Mouse (Mus musculus) midbrain, embryonic 10.5 days (tissue): ENCODE measurements around the gene Dffa. TPM values are rescaled to one million over a fixed set of nuclear protein-coding genes. Genes with fewer than 3 reads are reported as not detected.
"Not testable (repeated sequence)": the region's sequence is repeated elsewhere in the genome, so short reads cannot be mapped to it uniquely, and the experiment has no call there.

Source experiments
- DNase-seq: peaks from one replicate; pipeline ENCODE4 v3.0.0-alpha.2; 2017; ENCODE audit warnings: low spot score
- H3K27ac ChIP-seq: fragments of 300-500 bp; sonication (generic); replicated peaks from 2 replicates; pipeline ENCODE4 v1.5.1; 2016; ENCODE audit warnings: mild to moderate bottlenecking
- H3K27me3 ChIP-seq: fragments of 300-500 bp; sonication (generic); 2 replicates; pipeline ENCODE4 v1.6.1; 2016; ENCODE audit warnings: low read depth, mild to moderate bottlenecking; ENCODE audit not compliant: poor library complexity, severe bottlenecking
- H3K36me3 ChIP-seq: fragments of 300-500 bp; sonication (generic); 2 replicates; pipeline ENCODE4 v1.6.1; 2016; ENCODE audit warnings: mild to moderate bottlenecking, moderate library complexity
- H3K4me1 ChIP-seq: fragments of 300-500 bp; sonication (generic); 2 replicates; pipeline ENCODE4 v1.6.1; 2016
- H3K4me3 ChIP-seq: fragments of 300-500 bp; sonication (generic); 2 replicates; pipeline ENCODE4 v1.5.1; 2016; ENCODE audit warnings: mild to moderate bottlenecking, moderate library complexity
- H3K9me3 ChIP-seq: fragments of 300-500 bp; sonication (generic); replicated peaks from 2 replicates; pipeline ENCODE4 v1.6.1; 2016; ENCODE audit warnings: mild to moderate bottlenecking
- WGBS: fragments of 180-500 bp; shearing (Covaris S2); methylation state at CpG from one replicate; pipeline ENCODE4 v1.1.7; 2016; 5-methylcytosine and 5-hydroxymethylcytosine counted together
- polyA plus RNA-seq: library from polyadenylated mRNA; unstranded; fragments of >200 nt; fragmentation: Nextera tagmentation; extraction: Ambion mirVana; gene quantifications from 2 replicates; pipeline ENCODE4 v1.2.1, GENCODE M21; 2016

Dffa gene
- polyA plus RNA-seq, 1 experiment from 2014 or later, result 32.4 TPM

DNA sequence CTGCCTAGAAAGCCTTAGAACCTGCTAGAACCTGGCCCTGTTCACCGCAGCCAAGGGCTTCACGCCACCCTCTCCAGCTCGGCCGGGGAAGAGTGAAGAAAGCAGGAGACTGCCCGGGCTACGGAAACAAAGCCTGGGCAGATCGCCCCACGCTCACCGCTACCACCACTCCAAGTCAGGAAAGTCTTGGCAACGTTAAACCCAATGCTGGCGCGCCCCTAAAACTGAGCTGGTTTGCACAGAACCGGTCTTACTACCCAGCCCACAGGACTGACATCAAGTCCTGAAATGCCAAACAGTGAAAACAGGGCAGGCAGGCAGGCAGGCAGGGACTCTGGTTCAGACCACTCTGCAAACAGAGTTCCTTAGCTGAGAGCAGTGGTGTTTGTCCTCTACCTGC is 28.9 kb upstream of the Dffa start:
- H3K27me3 ChIP-seq, result no peaks in the 10 kb centered on the region
- WGBS, result 96% methylated on average over 13 of the region's 13 CpGs
- H3K27ac ChIP-seq, result no peak overlapping the region
- H3K4me1 ChIP-seq, result peaks cover 28% of the 10 kb centered on the region
- DNase-seq, result no peak
- no peak overlapping the region for H3K4me3 ChIP-seq
- no peaks in the 10 kb centered on the region for H3K9me3 ChIP-seq
- H3K36me3 ChIP-seq, result peaks cover 37% of the 10 kb centered on the region

DNA sequence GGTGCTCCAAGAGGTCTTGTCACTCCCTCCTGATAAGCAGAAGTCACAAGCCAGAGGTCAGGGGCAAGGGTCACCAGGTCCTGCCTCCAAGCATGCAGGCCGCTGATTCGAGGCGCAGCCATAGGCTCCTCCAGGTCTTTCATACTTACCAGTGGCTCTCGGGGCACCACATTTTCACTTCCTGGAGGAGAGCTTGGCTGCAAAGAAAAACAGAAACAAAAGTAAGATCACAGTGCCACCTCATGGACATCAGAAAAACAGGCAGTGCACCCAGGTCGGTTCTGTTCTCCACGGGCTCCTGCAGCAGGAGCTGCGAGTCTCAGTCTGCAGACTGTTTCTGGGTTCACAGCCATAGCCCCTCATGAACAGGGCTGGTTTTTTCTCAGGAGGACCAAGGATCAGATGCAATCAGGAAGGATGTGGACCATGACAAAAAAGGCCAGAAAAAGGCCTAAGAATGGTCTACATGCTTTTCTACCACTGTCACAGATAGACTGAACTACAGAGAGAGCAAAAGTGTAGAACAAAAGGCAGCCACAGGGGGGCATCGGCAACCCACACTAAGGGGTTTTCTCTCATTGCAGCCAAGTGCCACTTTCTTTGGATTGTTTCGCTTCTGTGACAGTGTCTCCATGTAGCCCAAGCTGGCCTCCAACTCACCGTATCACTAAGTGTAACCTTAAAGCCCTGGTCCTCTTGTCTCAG is 27.9 kb upstream of the Dffa start:
- 37% methylated on average over 10 of the region's 10 CpGs for WGBS
- Histone ChIP-seq H3K9me3 (no peaks in the 10 kb centered on the region), H3K4me1 (peaks cover 28% of the 10 kb centered on the region), H3K4me3 (no peak overlapping the region), H3K27ac (0 out of 2 replicates have a peak overlapping the region, but pooled peaks have one; percentile 4), H3K27me3 (no peaks in the 10 kb centered on the region), H3K36me3 (peaks cover 37% of the 10 kb centered on the region)
- peak; percentile 61 for DNase-seq

DNA sequence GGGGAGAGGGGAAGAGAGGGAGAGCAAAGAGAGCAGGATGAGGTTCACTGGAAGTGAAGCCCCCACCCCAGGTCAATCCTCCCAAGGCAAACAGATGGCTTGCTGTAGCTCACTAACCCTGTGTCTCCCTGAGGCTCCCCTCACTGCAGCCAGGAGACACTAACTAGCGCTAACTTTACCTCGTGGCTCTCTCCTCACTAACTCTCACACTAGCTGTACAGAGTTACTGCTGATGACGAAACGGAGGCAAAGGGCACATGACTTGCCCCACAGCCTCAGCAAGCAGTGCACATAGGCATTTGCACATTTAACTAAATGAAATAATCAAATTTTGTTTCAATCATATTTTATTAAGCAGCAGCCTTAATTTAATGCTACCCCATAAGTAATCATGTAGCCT is 25.7 kb upstream of the Dffa start:
- no peak overlapping the region for H3K27ac ChIP-seq
- no peaks in the 10 kb centered on the region for H3K27me3 ChIP-seq

DNA sequence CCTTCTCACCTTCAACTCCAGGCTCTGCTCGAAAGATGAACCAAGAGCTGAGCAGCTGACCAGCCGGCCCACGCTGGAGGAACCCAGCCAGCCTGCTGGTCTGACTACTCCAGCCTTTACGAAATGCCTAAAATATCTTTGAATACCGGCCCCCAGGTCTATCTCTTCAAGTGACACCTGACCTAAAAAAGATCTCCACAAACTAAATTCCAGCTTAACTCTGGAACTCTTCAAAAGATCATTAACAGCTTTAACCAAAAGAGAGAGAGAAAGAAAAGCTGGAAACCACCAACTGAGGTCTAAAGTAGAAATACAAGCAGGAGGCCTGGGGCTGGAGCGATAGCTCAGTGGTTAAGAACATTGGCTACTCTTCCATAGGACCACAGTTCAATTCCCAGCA is 24.3 kb upstream of the Dffa start:
- 89% methylated on average over 6 of the region's 6 CpGs for WGBS
- no peaks in the 10 kb centered on the region for H3K27me3 ChIP-seq
- peaks cover 34% of the 10 kb centered on the region for H3K4me1 ChIP-seq
- H3K27ac ChIP-seq, result no peak overlapping the region
- no peak overlapping the region for H3K4me3 ChIP-seq
- H3K9me3 ChIP-seq, result no peaks in the 10 kb centered on the region
- H3K36me3 ChIP-seq, result peaks cover 13% of the 10 kb centered on the region
- DNase-seq, result no peak

More for the DNA sequence above, 25.7 kb upstream of the Dffa start:
- Histone ChIP-seq H3K36me3 (peaks cover 22% of the 10 kb centered on the region), H3K4me3 (no peak overlapping the region), H3K9me3 (no peaks in the 10 kb centered on the region), H3K4me1 (peaks cover 34% of the 10 kb centered on the region)
- 77% methylated on average over 4 of the region's 4 CpGs for WGBS
- no peak for DNase-seq

DNA sequence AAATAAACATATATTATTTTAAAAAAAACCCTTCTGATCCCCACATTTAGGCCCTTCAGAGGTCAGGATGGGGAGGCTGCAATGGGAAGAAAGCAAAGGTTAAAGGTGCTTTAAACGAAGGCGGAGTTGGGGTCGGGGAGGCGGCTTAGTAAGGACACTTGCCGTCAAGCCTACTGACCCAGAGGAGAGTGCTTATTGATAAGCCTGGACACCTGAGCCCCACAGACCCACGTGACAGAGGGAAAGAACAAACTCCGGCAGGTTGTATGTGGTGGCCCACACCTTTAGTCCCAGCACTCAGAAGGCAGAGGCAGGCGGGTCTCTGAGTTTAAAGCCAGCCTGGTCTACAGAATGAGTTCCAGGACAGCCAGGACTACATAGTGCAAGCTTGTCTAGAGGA is 23.8 kb upstream of the Dffa start:
- no peak for DNase-seq
- Histone ChIP-seq H3K36me3 (peaks cover 8% of the 10 kb centered on the region), H3K4me1 (peaks cover 34% of the 10 kb centered on the region), H3K27ac (no peak overlapping the region), H3K9me3 (no peaks in the 10 kb centered on the region), H3K4me3 (no peak overlapping the region), H3K27me3 (no peaks in the 10 kb centered on the region)
- WGBS, result 92% methylated on average over 8 of the region's 8 CpGs

DNA sequence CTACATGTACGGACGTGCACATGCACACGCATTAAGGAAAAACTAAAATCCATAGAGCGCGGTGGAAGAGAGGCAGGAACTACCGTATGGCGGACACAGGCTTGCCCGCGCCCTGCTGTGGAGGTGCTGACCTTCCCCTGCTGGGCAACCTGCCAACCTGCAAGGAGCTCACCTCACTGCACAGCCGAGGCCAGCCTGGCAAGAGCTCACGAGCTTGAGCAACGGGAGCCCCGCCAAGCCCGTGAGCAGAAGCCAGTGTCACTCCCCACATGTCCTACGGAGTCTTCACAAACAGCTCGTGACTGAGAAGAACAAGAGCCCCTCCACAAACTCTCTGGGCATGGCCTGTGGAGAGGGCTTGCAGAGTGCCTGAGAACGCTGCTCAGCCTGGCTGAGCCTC is 22.4 kb upstream of the Dffa start:
- WGBS, result 88% methylated on average over 17 of the region's 17 CpGs
- Histone ChIP-seq H3K36me3 (no peaks in the 10 kb centered on the region), H3K4me3 (no peak overlapping the region), H3K9me3 (no peaks in the 10 kb centered on the region), H3K4me1 (peaks cover 23% of the 10 kb centered on the region), H3K27ac (no peak overlapping the region), H3K27me3 (no peaks in the 10 kb centered on the region)
- DNase-seq, result no peak

DNA sequence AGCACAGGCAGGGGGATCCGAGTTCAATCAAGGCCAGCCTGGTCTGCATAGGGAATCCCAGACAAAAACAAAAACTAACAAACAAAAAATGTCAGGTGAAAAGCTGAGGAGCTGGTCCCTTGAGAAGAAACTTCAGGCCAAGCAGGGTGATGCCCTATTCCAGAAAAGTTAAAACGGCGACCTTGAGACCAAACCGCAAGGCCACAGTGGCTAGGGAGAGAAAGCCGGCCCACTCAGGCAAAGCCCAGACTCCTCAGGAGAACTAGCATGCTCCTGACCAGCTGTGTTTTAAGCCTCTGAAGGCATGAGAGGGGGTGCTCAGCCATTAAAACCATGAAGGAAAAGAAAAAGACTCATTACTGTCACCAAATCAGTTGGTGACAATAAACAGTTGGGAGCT is 18.6 kb upstream of the Dffa start:
- WGBS, result 80% methylated on average over 5 of the region's 5 CpGs
- DNase-seq, result no peak
- Histone ChIP-seq H3K4me3 (no peak overlapping the region), H3K27me3 (no peaks in the 10 kb centered on the region), H3K36me3 (no peaks in the 10 kb centered on the region), H3K27ac (no peak overlapping the region), H3K9me3 (no peaks in the 10 kb centered on the region), H3K4me1 (peaks cover 9% of the 10 kb centered on the region; the same call in 1 of the 2 replicates)

DNA sequence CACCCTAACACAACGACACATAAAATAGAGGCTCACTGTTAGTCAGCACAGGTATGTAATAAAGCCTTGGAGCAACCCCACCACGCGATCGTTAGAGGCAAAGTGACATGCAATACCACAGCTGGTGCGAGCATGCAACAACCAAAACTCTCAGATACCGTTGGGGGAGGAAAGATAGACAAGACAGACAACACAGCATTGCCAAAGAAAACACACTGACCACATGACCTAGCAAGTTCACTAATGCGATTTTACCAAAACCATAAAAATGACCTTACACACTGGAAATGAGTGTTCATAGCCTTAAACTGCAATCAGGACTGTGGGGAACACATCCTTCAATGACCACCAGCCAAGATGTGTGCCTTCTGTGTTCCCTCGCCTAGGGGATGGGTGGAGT is 12.6 kb upstream of the Dffa start:
- Histone ChIP-seq H3K27me3 (no peaks in the 10 kb centered on the region), H3K4me3 (no peak overlapping the region), H3K36me3 (peaks cover 38% of the 10 kb centered on the region), H3K4me1 (peaks cover 3% of the 10 kb centered on the region; the same call in 1 of the 2 replicates), H3K27ac (no peak overlapping the region), H3K9me3 (no peaks in the 10 kb centered on the region)
- no peak for DNase-seq
- 88% methylated on average over 8 of the region's 8 CpGs for WGBS

DNA sequence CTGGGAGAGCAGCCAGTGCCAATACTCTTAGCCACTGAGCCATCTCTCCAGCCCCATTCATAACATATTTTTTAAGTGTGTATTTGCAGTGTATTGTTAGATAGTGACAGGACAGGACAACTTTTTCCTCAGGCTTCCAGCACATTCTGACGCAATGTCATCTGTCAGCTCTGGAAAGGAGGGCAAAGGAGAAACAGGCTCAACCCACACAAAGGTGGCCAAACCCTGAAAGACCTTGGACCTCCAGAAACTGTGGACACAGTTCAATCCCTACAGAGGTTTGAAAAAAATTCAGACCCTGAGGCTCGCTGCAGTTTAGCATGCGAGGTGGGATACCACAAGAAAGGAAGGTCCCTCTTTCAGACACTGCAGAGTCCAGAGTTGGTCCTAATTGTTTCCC is 6.0 kb upstream of the Dffa start:
- Histone ChIP-seq H3K9me3 (no peaks in the 10 kb centered on the region), H3K4me1 (peaks cover 19% of the 10 kb centered on the region), H3K4me3 (peak overlapping the region; percentile 100), H3K27ac (no peak overlapping the region), H3K27me3 (no peaks in the 10 kb centered on the region), H3K36me3 (peaks cover 20% of the 10 kb centered on the region)
- no peak for DNase-seq
- WGBS, result 82% methylated on average over 3 of the region's 3 CpGs

DNA sequence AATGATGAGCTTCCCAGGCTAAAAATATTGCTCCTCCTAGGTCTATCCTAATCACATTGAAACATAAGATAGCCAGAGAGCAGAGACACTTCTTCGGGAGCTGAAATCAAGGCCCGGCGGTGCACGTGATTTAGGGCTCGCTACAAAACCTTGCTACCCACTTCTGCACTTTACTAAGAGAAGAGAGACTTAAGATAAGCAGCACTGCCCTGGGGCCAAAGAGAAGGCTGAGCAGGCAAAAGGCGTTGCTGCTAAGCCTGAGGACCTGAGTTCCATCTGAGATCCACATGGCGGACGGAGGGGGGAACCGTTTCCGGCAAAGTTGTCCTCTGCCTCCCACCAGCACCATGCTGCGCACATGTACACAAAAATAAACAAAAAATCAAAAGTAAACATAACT is 5.4 kb upstream of the Dffa start:
- peak overlapping the region; percentile 93 for H3K27ac ChIP-seq
- no peak for DNase-seq
- no peaks in the 10 kb centered on the region for H3K27me3 ChIP-seq
- H3K4me1 ChIP-seq, result peaks cover 19% of the 10 kb centered on the region
- H3K4me3 ChIP-seq, result peak overlapping the region; percentile 100
- no peaks in the 10 kb centered on the region for H3K9me3 ChIP-seq
- WGBS, result 22% methylated on average over 11 of the region's 11 CpGs
- H3K36me3 ChIP-seq, result peaks cover 15% of the 10 kb centered on the region

DNA sequence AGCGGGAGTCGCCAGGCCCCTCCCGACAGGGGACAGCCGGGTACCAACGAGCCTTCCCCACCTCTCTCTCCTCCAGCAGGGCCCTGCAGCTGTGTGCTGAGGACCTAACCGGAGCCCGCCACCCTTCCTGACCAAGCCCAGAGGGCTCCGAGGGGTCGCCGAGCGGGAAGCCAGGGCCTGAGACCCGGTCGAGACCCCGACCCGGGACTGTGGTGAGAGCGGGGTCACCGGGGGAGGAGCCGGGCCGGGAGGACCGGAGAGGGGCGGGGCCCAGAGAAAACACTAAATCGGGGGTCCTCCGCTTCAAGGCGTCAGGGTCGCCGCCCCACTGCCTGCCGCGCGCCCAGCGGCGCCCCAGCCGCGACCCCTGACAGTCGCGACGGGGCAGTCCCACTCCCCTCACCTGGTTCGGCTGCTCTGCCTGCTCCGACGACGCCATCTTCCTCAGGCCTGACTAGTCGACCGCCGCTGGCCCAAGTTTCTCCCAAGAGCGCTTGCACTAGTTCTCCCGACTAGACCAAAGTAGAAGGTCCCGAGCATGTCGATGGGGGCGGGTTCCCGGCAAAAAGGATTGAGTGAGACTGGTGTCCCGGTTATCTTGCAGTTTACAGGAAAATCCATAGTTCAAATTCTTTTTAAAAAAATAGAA is 4.5 kb upstream of the Dffa start, which contains the start of gene Pex14:
TSS of gene Pex14 (minus strand) at position 508 of the 649 bp plus-strand sequence.
- H3K9me3 ChIP-seq, result no peaks in the 10 kb centered on the region
- 0 out of 2 replicates have a peak, but pooled peaks cover 6% of the 10 kb centered on the region for H3K36me3 ChIP-seq
- H3K27me3 ChIP-seq, result no peaks in the 10 kb centered on the region
- peak within 1 kb of the TSS; percentile 100 for H3K4me3 ChIP-seq
- H3K4me1 ChIP-seq, result peaks cover 24% of the 10 kb centered on the region
- DNase-seq, result peak; percentile 93
- WGBS, result under 1% methylated on average over 50 of the region's 50 CpGs
- peak within 1 kb of the TSS; percentile 93 for H3K27ac ChIP-seq

DNA sequence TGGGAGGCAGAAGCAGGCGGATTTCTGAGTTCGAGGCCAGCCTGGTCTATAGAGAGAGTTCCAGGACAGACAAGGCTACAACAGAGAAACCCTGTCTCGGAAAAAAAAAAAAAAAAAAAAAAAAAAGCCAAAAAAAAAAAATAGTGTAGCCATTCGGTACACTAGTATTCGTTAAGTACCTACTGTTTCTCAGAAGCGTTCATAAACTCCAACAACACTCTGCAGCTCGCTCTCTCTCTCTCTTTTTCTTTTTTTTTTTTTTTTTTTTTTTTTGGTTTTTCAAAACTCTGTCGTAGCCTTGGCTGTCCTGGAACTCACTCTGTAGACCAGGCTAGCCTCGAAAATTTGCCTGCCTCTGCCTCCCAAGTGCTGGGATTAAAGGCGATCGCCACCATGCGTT is 3.5 kb upstream of the Dffa start:
- H3K27ac ChIP-seq, DNase-seq, H3K4me3 ChIP-seq, H3K9me3 ChIP-seq, H3K36me3 ChIP-seq, H3K27me3 ChIP-seq: not testable (repeated sequence)
- H3K4me1 ChIP-seq, result peaks cover 33% of the 10 kb centered on the region
- WGBS, result 88% methylated on average over 12 of the region's 12 CpGs

DNA sequence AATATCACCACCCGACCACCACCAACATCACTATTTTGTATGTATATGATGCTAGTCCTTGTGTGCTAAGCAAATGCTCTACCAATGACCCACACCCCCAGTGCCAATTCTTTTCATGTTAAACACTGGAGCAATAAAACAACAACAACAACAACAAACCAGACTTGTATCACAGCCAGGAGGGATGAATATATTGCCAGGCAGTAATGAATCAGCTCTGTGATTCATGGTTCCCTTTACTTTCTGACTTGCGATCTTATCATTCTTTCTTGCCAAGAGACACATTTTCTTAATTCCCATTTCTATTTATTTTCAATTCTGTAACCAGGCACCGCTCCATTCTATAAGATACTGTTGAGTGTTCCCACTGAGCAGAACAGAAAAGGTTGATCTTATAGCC is 2.5 kb upstream of the Dffa start:
- 89% methylated on average over 3 of the region's 3 CpGs for WGBS

More for the DNA sequence above, 2.5 kb upstream of the Dffa start:
- no peak for DNase-seq
- H3K4me3 ChIP-seq, result no peak overlapping the region
- H3K9me3 ChIP-seq, result no peaks in the 10 kb centered on the region
- H3K27me3 ChIP-seq, result no peaks in the 10 kb centered on the region
- no peak overlapping the region for H3K27ac ChIP-seq
- H3K4me1 ChIP-seq, result peaks cover 33% of the 10 kb centered on the region
- H3K36me3 ChIP-seq, result peaks cover 5% of the 10 kb centered on the region
